19 mouse cellular contexts compared by ENCODE assay signal in the genomic region with DNA sequence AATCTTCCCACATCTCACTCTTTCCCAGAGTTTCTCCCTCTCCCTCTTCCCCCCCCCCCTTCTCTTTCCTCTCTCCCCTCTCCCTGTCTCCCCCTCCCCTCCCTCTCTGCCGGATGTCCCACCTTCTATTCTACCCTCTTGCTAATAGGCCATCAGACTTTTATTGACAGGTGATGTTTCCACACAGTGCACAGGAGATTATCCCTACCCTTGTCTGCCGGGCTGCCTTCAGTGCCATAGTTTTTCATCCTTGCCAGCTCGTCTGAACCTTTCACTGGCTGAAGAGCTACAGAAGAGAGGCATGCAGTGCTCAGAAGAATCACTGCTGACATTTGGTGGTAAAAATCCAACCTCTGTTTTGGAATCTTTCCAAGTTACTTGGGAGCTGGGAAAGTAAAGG. TPM values are rescaled to one million over a fixed set of nuclear protein-coding genes. Genes with fewer than 3 reads are reported as not detected.
"Had no signal": no experiment of that assay in that cellular context is flagged by ENCODE, and none has a peak within 500 bp of the region (broad histone marks: within the 10 kb centered on the region; RNA-seq: fewer than 3 reads in every experiment).

No protein-coding gene starts in this region.

- H3K4me3 ChIP-seq: intestine, embryonic 15.5 days; limb, embryonic 12.5 days; liver, embryonic 13.5 days; lung, embryonic 15.5 days; megakaryocyte, embryonic 14.5 days; midbrain, embryonic 15.5 days; neural tube, embryonic 13.5 days had no signal

- H3K27me3 ChIP-seq: intestine, embryonic 15.5 days; limb, embryonic 12.5 days; liver, embryonic 13.5 days; lung, embryonic 15.5 days; midbrain, embryonic 15.5 days; neural tube, embryonic 13.5 days had no signal

- H3K4me1 ChIP-seq: neural tube, embryonic 13.5 days had no signal

- DNase-seq: liver; liver, embryonic 13.5 days; liver, postnatal 0 days; lung, postnatal 14 days; right cerebral cortex, adult 18-20 months; right cerebral cortex, postnatal 25 days; thymus, adult 18-20 months; thymus, postnatal 14 days had no signal

- H3K27ac ChIP-seq: intestine, embryonic 15.5 days; limb, embryonic 12.5 days; liver, embryonic 13.5 days; lung, embryonic 15.5 days; macrophage; midbrain, embryonic 15.5 days; neural tube, embryonic 13.5 days; stomach, postnatal 0 days had no signal

- H3K4me2 ChIP-seq: intestine, embryonic 15.5 days; limb, embryonic 12.5 days; liver, embryonic 13.5 days; lung, embryonic 15.5 days; midbrain, embryonic 11.5 days; midbrain, embryonic 15.5 days; neural tube, embryonic 13.5 days had no signal

- H3K9me3 ChIP-seq: intestine, embryonic 15.5 days; limb, embryonic 12.5 days; liver, embryonic 13.5 days; lung, embryonic 15.5 days; midbrain, embryonic 15.5 days; neural tube, embryonic 13.5 days had no signal

- H3K36me3 ChIP-seq: intestine, embryonic 15.5 days; limb, embryonic 12.5 days; liver, embryonic 13.5 days; lung, embryonic 15.5 days; midbrain, embryonic 15.5 days; neural tube, embryonic 13.5 days had no signal

- H3K9ac ChIP-seq: intestine, embryonic 15.5 days; limb, embryonic 12.5 days; liver, embryonic 13.5 days; liver, postnatal 0 days; lung, embryonic 15.5 days; midbrain, embryonic 15.5 days; neural tube, embryonic 13.5 days had no signal

- ATAC-seq: intestine, embryonic 15.5 days; liver, postnatal 0 days; midbrain, embryonic 15.5 days had no signal

RNA-seq across cellular contexts. Expression of a gene that starts 15.5 kb away (rescaled TPM):
- total RNA-seq: left cerebral cortex, postnatal 36 days; monocyte, adult 5-6 weeks had no signal
- polyA plus RNA-seq: limb, embryonic 12.5 days; liver, embryonic 13.5 days; liver, postnatal 0 days; macrophage; midbrain, embryonic 11.5 days; midbrain, embryonic 15.5 days; neural tube, embryonic 13.5 days had no signal
